Mouse (Mus musculus) cerebellum, adult (tissue): ENCODE measurements around the gene Abcb8.

Experiments used
- ATAC-seq: cut with Nextera tagmentation; 2 replicates; pipeline ENCODE4 v1.9.2; 2017; ENCODE audit warnings: mild to moderate bottlenecking, moderate library complexity, mixed read lengths; ENCODE audit not compliant: insufficient number of reproducible peaks, low FRiP score, low TSS enrichment

The Abcb8 gene

DNA sequence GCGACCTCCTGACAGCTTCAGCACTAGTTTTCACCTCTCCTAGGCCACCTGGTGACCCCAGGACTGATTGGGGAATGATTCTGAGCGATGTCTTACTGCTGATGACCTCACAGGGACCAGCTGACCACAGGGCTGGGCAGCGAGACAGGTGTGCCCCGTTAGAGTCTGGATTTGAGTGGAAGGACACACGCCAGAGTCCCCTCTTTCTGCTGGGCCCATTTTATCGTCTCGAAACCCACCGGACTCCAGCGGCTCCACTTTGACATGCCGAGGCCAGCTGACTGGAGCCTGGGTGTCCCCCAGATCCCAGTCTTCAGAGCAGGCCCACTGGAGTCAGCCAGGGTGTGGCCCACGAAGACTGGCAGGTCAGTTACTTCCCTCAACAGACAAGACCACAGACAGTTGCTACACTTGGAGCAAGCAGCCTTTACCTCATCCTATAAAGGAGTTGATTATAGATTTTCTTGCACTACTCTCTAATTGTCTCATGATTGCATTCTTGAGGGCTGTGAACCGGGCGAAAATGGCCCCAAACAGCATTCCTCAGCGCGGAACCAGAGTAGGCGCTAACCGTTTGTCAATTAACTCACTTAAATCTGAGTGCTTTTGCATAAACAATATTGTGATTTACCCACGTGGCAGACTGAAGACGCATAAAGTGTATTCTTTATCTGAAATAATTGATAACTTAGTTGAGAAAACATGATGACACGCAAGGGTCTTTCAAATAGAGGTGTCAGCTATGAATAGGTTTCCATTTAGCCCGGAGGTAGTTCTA, 30.7 kb downstream of the Abcb8 start:
- ATAC-seq = no peak

- no peak for ATAC-seq
Measured at GRCm38 (mm10) chr5:24424861-24425411, 31.5 kb downstream of the Abcb8 start.

GRCm38 (mm10) chr5:24425421-24426036, 32.1 kb downstream of the Abcb8 start:
- ATAC-seq = no peak

GRCm38 (mm10) chr5:24426037-24426432, 32.6 kb downstream of the Abcb8 start:
- ATAC-seq = no peak

GRCm38 (mm10) chr5:24426556-24427284, 33.3 kb downstream of the Abcb8 start:
- no peak for ATAC-seq

GRCm38 (mm10) chr5:24427285-24427633, 33.8 kb downstream of the Abcb8 start:
- no peak for ATAC-seq

DNA sequence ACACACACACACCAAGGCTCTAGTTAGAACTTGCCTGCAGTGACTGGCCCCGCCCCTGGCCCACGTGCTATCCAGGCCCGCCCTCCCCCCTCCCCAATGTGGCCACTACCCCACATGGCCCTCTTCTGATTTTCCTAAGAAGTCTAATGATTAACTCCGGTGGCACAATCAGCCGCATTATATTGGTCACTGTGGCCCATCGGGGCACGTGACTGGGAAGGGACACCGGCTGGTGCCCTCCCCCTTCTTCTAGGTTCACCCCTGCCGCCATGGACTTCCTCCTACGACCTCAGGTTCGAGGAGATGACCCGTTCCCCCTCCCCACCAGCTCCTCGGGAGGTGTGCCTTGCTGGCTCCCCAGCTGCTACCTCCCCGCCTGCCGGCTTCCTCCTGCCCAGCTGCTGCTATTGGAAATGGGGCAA, 34.5 kb downstream of the Abcb8 start:
- ATAC-seq = no peak

DNA sequence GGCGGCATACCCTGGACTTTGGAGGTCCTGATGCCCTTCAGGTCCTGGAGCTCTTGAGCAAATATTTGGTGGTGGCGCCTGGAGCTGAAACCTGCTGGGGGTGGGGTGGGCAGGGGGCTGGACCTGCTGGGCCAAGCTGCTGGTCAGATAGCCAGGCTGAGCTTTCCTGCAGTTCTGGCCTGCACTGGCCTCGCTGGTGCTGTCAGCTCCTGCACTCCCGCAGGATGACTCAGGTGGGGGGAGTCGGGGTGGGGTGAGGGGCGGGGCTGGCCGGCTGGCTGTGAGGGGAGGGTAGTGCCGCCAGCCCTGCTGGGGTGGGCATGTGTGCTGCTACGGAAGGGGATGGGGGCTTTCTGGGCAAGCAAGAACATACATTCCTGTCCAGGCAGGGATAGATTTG, 35.1 kb downstream of the Abcb8 start:
- ATAC-seq = no peak

GRCm38 (mm10) chr5:24433993-24434392, 40.5 kb downstream of the Abcb8 start:
- no peak for ATAC-seq

DNA sequence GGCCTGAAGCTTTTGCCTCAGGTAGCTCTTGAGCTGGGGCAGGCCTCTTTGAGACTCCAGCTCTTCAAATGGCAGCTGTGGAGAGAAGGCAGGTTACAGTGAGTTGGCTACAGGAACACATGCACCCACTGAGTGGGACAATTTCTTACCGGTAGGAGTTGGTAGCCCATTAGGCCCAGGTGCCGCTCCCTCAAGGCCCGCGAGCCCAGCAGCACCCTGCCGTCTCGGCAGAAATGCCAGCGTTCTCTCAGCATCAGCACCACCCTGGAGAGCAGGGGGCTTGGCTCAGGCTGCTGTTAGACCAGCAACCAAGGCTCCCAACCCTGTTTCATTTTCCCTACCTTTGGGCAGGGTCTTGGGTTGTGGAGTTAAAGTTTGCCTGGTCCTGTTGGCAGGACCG, 47.7 kb downstream of the Abcb8 start:
- no peak for ATAC-seq

DNA sequence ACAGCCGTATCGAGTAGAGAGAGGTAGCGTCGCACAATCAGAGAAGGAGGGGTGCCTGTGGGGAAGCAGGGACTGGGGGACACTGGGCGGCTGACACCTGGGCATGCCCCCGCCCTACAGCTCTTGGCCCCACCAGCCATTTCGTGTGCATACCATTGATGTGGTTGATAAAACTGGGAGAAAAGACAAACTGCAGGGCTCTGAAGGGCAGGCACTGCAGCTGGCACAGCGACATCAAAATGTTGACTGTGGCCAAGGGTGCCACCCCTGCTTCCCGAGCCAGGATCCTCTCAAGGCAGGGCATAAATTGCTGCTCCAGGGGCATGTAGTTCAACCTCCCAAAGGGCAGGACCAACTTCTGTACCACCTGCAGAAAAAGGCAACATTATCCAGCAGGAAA, 48.6 kb downstream of the Abcb8 start:
- no peak for ATAC-seq

GRCm38 (mm10) chr5:24443204-24443603, 49.7 kb downstream of the Abcb8 start:
- ATAC-seq = no peak

DNA sequence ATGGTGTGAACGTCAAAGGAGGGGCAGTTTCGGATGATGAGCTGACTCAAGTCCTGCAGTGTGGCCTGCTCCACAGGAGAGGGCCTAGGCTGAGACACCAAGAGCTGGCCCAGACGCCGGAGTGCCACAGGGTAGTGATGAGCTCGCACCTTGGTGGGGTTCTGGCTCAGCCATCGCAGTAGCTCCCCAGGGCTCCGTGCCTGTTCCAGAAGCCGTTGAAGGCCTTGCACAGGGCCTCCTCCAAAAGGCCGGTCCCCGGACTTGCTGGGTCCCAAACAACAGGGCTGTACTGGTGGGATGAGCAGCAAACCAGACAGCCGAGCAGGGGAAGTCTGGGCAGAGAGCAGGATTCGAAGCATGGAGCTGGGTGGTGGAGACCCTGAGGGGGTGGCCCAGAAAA, 50.5 kb downstream of the Abcb8 start:
- no peak for ATAC-seq

GRCm38 (mm10) chr5:24444746-24445427, 51.4 kb downstream of the Abcb8 start, which contains the start of gene Fastk:
TSS of gene Fastk (minus strand) at chr5:24445287.
- ATAC-seq = peak; percentile 62

DNA sequence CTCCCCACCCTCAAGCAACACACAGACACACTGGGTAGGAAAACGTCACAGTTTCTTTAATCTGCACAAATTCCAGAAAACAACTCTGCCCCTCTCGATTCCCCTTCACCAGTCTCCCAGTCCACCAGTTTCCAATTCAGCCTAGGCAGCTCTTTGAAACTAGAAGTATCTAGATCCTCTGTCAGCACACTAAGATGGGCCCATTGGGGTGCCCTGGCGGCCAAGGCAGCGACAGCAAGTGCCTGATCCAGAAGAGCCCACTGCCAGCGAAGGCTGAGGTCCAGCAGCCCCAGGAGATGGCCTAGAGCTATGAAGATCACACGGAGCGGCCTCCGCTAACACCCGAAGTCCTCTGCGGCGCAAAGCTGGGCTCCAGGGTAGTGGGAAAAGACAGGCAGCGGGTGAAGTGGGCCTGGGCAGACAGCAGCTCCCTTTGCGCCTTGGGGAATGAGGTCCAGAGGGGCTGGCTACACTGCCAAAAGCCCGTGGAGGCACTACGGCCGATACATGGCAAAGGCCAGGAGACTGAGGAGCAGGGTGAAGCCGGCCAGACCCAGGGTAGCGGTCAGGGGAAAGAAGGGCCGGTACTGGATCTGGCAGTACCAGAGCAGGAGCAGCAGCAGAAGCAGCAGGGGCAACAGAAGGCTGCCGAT, 52.1 kb downstream of the Abcb8 start:
- no peak for ATAC-seq

DNA sequence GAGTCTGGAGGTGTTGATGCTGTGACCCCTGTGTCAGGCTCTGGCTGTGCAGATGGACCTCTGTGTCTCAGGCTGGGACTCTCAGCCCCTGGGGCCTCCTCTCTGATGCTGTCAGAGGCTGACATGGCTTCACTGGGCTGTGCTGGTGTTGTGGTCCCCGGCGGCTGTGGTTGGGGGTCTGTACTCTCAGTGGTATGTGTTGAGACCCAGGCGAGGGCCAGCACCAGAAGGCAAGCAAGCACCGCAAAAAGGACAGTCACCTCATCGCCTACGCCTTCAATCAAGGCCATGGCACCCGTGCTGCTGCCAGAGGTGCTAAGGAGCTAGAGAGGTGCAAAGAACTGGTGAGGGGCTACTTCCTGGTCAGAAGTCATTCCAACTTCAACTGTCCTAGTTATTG, 53.2 kb downstream of the Abcb8 start:
- no peak for ATAC-seq

- peak; percentile 46 for ATAC-seq
Measured at GRCm38 (mm10) chr5:24447624-24448298, 54.3 kb downstream of the Abcb8 start, which contains the start of gene Tmub1. TSS of gene Tmub1 (minus strand) at chr5:24447854.

DNA sequence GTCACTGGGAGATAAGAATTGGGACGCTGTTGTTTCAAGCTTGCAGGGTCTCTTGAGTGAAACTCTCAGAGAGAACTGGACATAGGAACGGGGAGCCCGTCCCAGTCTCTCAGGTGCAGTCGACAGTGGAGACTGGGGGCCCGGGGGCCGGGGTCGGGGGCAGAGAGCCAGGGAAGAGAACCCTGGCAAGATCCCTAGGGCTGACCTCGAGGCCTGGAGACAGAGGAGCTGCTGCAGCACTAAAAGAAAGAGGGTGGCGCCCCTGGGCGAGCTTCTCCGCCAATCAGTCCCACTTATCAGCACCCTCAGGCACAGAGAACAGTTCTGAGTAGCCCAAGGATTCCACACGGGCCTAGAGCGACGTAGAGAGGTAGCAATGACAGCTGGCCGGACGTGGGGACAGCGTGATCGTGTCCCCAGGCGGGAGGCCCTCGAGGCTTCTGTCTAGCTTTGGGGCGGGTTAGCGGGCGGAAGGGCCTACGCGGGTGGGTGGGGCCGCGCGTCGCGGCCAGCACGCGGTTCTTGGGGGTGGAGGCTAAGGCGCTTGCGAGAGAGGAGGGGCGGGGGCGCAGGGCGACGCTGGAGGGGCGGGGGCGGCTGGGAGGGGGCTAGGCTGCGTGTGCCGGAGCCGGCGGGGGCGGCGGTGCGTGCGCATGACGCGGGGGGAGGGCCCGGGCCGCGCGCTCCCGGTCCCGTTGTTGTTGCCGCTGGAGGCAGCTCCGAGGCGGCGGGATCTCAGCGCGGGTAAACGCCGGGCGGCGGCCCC, 58.0 kb downstream of the Abcb8 start:
- ATAC-seq = peak; percentile 62
